Mouse (Mus musculus) intestine, embryonic 15.5 days (tissue): ENCODE data around the gene F930015N05Rik. TPM values are rescaled to one million over a fixed set of nuclear protein-coding genes. Genes with fewer than 3 reads are reported as not detected.

ENCODE experiments used
- ATAC-seq: fragments of 200-750 bp; cut with Nextera tagmentation; 2 replicates; pipeline ENCODE4 v1.8.0; 2017; ENCODE audit warnings: moderate TSS enrichment, moderate library complexity
- H3K27ac ChIP-seq: fragments of 300-500 bp; sonication (generic); 2 replicates; pipeline ENCODE4 v1.5.1; 2015; ENCODE audit warnings: mild to moderate bottlenecking, inconsistent platforms
- H3K27me3 ChIP-seq: fragments of 300-500 bp; sonication (generic); replicated peaks from 2 replicates; pipeline ENCODE4 v1.6.1; 2015; ENCODE audit warnings: inconsistent platforms
- H3K36me3 ChIP-seq: fragments of 300-500 bp; sonication (generic); 2 replicates; pipeline ENCODE4 v1.6.1; 2015; ENCODE audit warnings: inconsistent platforms
- H3K4me1 ChIP-seq: fragments of 300-500 bp; sonication (generic); replicated peaks from 2 replicates; pipeline ENCODE4 v1.6.1; 2015; ENCODE audit warnings: inconsistent platforms
- H3K4me2 ChIP-seq: fragments of 300-500 bp; sonication (generic); replicated peaks from 2 replicates; pipeline ENCODE4 v1.6.1; 2015; ENCODE audit warnings: mild to moderate bottlenecking, inconsistent platforms
- H3K4me3 ChIP-seq: fragments of 300-500 bp; sonication (generic); replicated peaks from 2 replicates; pipeline ENCODE4 v1.5.1; 2015; ENCODE audit warnings: inconsistent platforms
- H3K9ac ChIP-seq: fragments of 300-500 bp; sonication (generic); 2 replicates; pipeline ENCODE4 v1.6.1; 2015; ENCODE audit warnings: inconsistent platforms
- H3K9me3 ChIP-seq: fragments of 300-500 bp; sonication (generic); 2 replicates; pipeline ENCODE4 v1.6.1; 2016; ENCODE audit warnings: inconsistent platforms
- WGBS: fragments of 180-500 bp; shearing (Covaris S2); methylation state at CpG from one replicate; pipeline ENCODE4 v1.1.7; 2015; 5-methylcytosine and 5-hydroxymethylcytosine counted together
- polyA plus RNA-seq: library from polyadenylated mRNA; unstranded; fragments of >200 nt; fragmentation: Nextera tagmentation; extraction: Ambion mirVana; gene quantifications from 2 replicates; pipeline ENCODE4 v1.2.1, GENCODE M21; 2015

F930015N05Rik gene
- polyA plus RNA-seq, 1 experiment from 2014 or later = 0.90 TPM

GRCm38 (mm10) chr11:64435546-64436411 is 674 bp downstream of the F930015N05Rik start:
- Histone ChIP-seq H3K27me3 (peaks cover 14% of the 10 kb centered on the region), H3K4me1 (peaks cover 4% of the 10 kb centered on the region), H3K27ac (peak overlapping the region; percentile 71), H3K9ac (peak overlapping the region; percentile 63), H3K36me3 (no peaks in the 10 kb centered on the region), H3K4me2 (peak overlapping the region; percentile 99), H3K4me3 (peak overlapping the region; percentile 55), H3K9me3 (no peaks in the 10 kb centered on the region)
- WGBS = under 1% methylated on average over 81 of the region's 81 CpGs
- peak; percentile 78 for ATAC-seq

- Histone ChIP-seq H3K36me3 (no peaks in the 10 kb centered on the region), H3K9me3 (no peaks in the 10 kb centered on the region), H3K4me1 (peaks cover 4% of the 10 kb centered on the region), H3K27ac (peak within 1 kb of the TSS; percentile 71), H3K4me2 (peak within 1 kb of the TSS; percentile 99), H3K4me3 (peak within 1 kb of the TSS; percentile 55), H3K9ac (peak within 1 kb of the TSS; percentile 63), H3K27me3 (peaks cover 14% of the 10 kb centered on the region)
- WGBS = under 1% methylated on average over 33 of the region's 36 CpGs
- peak; percentile 97 for ATAC-seq
These were observed 1.6 kb downstream of the F930015N05Rik start, which contains the start of gene Hs3st3a1 for GRCm38 (mm10) chr11:64434611-64435545. Gene Hs3st3a1 (plus strand): TSS chr11:64435332.

- no peaks in the 10 kb centered on the region for H3K9me3 ChIP-seq
- ATAC-seq = no peak
- no peak overlapping the region for H3K4me3 ChIP-seq
- no peaks in the 10 kb centered on the region for H3K27me3 ChIP-seq
- no peak overlapping the region for H3K4me2 ChIP-seq
- H3K9ac ChIP-seq = no peak overlapping the region
- H3K36me3 ChIP-seq = no peaks in the 10 kb centered on the region
- H3K27ac ChIP-seq = no peak overlapping the region
- H3K4me1 ChIP-seq = no peaks in the 10 kb centered on the region
- 74% methylated on average over 1 of the region's 1 CpGs for WGBS
These were observed 17.5 kb downstream of the F930015N05Rik start for GRCm38 (mm10) chr11:64418969-64419368.

- Histone ChIP-seq H3K27ac (no peak overlapping the region), H3K4me3 (no peak overlapping the region), H3K4me1 (0 out of 2 replicates have a peak, but pooled peaks cover 6% of the 10 kb centered on the region), H3K36me3 (no peaks in the 10 kb centered on the region), H3K9ac (no peak overlapping the region), H3K27me3 (no peaks in the 10 kb centered on the region; the same call in 1 of the 2 replicates), H3K9me3 (no peaks in the 10 kb centered on the region), H3K4me2 (no peak overlapping the region)
- 61% methylated on average over 6 of the region's 6 CpGs for WGBS
- no peak for ATAC-seq
These were observed 35.8 kb downstream of the F930015N05Rik start for GRCm38 (mm10) chr11:64400534-64401093.

GRCm38 (mm10) chr11:64397612-64398011 is 38.8 kb downstream of the F930015N05Rik start:
- 73% methylated on average over 3 of the region's 3 CpGs for WGBS
- Histone ChIP-seq H3K27ac (no peak overlapping the region), H3K4me3 (no peak overlapping the region), H3K36me3 (no peaks in the 10 kb centered on the region), H3K4me1 (0 out of 2 replicates have a peak, but pooled peaks cover 6% of the 10 kb centered on the region), H3K9me3 (no peaks in the 10 kb centered on the region), H3K9ac (no peak overlapping the region), H3K27me3 (no peaks in the 10 kb centered on the region), H3K4me2 (no peak overlapping the region)
- no peak for ATAC-seq

- 68% methylated on average over 6 of the region's 6 CpGs for WGBS
- Histone ChIP-seq H3K4me1 (0 out of 2 replicates have a peak, but pooled peaks cover 6% of the 10 kb centered on the region), H3K9me3 (no peaks in the 10 kb centered on the region), H3K4me3 (no peak overlapping the region), H3K4me2 (no peak overlapping the region), H3K27ac (no peak overlapping the region), H3K9ac (no peak overlapping the region), H3K36me3 (no peaks in the 10 kb centered on the region), H3K27me3 (no peaks in the 10 kb centered on the region)
- ATAC-seq = no peak
These were observed 39.5 kb downstream of the F930015N05Rik start for GRCm38 (mm10) chr11:64396949-64397348.

DNA sequence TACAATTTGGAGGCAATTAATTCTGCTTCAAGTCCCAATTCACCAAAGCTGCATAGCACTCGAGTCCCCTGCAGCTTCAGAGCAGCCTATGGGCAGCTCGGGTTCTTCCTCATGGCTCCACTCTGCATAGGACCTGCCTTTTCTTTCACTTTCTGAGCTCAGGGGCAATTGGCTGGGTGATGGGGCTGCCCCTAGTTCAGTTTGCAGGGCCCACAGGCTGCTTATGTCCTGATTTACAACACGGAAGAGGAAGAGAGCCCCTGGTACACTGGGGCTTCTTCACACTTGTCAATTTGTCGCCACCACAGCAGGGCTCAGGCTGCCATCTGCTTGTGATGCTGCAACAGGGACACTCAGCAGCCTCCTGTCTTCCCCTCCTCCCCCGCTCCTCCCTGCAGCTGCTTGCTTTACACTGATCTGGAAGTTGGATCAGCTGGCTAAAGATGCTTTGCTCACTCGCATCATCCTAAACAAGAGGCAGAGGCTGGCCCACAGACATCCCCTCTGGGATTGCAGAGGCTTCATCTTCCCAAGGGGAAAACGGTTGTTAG is 40.0 kb downstream of the F930015N05Rik start:
- Histone ChIP-seq H3K9ac (no peak overlapping the region), H3K4me2 (peak overlapping the region; percentile 41), H3K4me3 (no peak overlapping the region; the same call in 1 of the 2 replicates), H3K27ac (no peak overlapping the region), H3K36me3 (no peaks in the 10 kb centered on the region), H3K9me3 (no peaks in the 10 kb centered on the region), H3K4me1 (0 out of 2 replicates have a peak, but pooled peaks cover 6% of the 10 kb centered on the region), H3K27me3 (no peaks in the 10 kb centered on the region)
- WGBS = 14% methylated on average over 7 of the region's 7 CpGs
- ATAC-seq = no peak

DNA sequence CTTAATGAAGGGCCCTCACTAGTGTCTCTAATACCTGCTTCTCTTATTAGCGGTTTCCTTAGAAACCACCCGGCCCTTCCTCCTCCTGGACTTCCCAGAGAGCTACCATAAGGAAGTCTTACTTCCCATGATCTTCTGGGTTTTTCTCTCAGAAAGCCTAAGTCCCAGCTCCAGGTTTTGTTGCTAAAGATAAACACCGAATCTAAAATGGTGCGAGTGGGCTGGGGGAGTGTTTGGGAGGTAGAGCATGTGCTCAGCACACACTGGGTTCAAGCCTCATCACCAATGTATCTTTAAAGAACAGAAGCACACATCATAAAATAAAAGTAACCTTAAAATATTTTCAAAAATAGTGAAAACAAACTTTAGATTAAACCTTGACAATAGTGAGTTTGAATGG is 50.1 kb downstream of the F930015N05Rik start:
- Histone ChIP-seq H3K36me3 (no peaks in the 10 kb centered on the region), H3K4me1 (no peaks in the 10 kb centered on the region), H3K4me2 (no peak overlapping the region), H3K9ac (no peak overlapping the region), H3K9me3 (no peaks in the 10 kb centered on the region), H3K4me3 (no peak overlapping the region), H3K27me3 (no peaks in the 10 kb centered on the region), H3K27ac (no peak overlapping the region)
- no peak for ATAC-seq
- 82% methylated on average over 4 of the region's 4 CpGs for WGBS

Other genes starting within 250 kb of the F930015N05Rik start
- 1.1 TPM in 2 replicates for gene Hs3st3a1, start 1.3 kb downstream of the F930015N05Rik start, polyA plus RNA-seq